Mouse (Mus musculus): Measurements from ENCODE around the gene Htra1.

DNA sequence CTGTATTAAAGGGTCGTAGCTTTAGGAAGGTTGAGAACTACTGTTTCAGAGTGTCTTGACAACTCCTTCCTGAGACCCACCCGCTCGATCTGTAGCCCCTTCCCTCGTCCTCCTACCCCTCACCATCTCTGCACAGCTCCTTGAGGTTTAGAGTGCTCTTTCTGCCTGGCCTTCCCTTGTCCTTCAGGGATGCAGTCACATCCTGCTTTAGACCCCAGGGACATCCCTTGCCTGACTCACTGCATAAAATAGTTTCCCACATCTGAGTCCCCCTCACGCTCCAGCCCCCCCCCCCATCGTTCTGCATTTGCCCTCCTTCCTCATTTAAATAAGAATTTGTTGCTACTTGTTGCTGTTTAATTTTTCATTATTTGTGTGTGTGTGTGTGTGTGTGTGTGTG, 31.0 kb downstream of the Htra1 start:
- TF ChIP-seq EP300 (IDR thresholded peaks at IDR 0.05; ENCODE audit: low read depth) (no peak), CTCF (IDR thresholded peaks at IDR 0.05; ENCODE audit: low read depth) (no peak)
